Mouse (Mus musculus) CH12.LX (cell line): ENCODE data around the gene Cdk13. TPM values are rescaled to one million over a fixed set of nuclear protein-coding genes. Genes with fewer than 3 reads are reported as not detected.

ENCODE experiments used
- DNase-seq: peaks from one replicate; pipeline ENCODE4 v3.0.0-alpha.2; 2013; ENCODE audit errors: extremely low read depth
- H3K27ac ChIP-seq: 2 replicates; pipeline ENCODE4 v1.5.1; 2012; ENCODE audit warnings: low read depth, mild to moderate bottlenecking, control low read depth, moderate library complexity; ENCODE audit not compliant: insufficient read depth
- H3K27me3 ChIP-seq: replicated peaks from 2 replicates; pipeline ENCODE3; 2012; ENCODE audit warnings: inconsistent platforms
- H3K36me3 ChIP-seq, 2 experiments: replicated peaks in 1 of 2; 2 replicates each; pipeline versions ENCODE3 to v1.6.1; 2012; ENCODE audit warnings: inconsistent platforms in 1 of 2, low read length in 1 of 2, mild to moderate bottlenecking in 1 of 2, mixed read lengths in 1 of 2, moderate library complexity in 1 of 2; ENCODE audit not compliant: control insufficient read depth in 1 of 2, insufficient read depth in 1 of 2
- H3K4me1 ChIP-seq, 2 experiments: 2 replicates each; pipeline ENCODE4 v1.6.1; 2012; ENCODE audit warnings: inconsistent platforms in 1 of 2, moderate library complexity in 1 of 2; ENCODE audit not compliant: insufficient read depth in 2 of 2, control insufficient read depth in 1 of 2
- H3K4me2 ChIP-seq: 2 replicates; pipeline ENCODE4 v1.6.1; 2012; ENCODE audit warnings: low read depth, mild to moderate bottlenecking, control low read depth; ENCODE audit not compliant: poor library complexity, insufficient read depth, severe bottlenecking
- H3K4me3 ChIP-seq, 3 experiments: fragments of 150-350 bp in 1 of 3; sonication (generic) in 1 of 3; replicated peaks in 1 of 3; 2 replicates each; pipeline versions ENCODE3 to v1.5.1; 2011 to 2012; ENCODE audit warnings: low read depth in 2 of 3, low read length in 2 of 3, mild to moderate bottlenecking in 2 of 3, moderate library complexity in 2 of 3, control low read depth in 1 of 3, improper control_type of control experiment in 1 of 3, inconsistent platforms in 1 of 3, mixed read lengths in 1 of 3; ENCODE audit not compliant: poor library complexity in 1 of 3
- H3K79me2 ChIP-seq: replicated peaks from 2 replicates; pipeline ENCODE4 v1.6.1; 2012; ENCODE audit warnings: mild to moderate bottlenecking, moderate library complexity; ENCODE audit not compliant: control insufficient read depth, poor library complexity, insufficient read depth, severe bottlenecking; ENCODE audit errors: extremely low read depth
- H3K9ac ChIP-seq: 2 replicates; pipeline ENCODE4 v1.6.1; 2012; ENCODE audit warnings: low read depth, mild to moderate bottlenecking, control low read depth, moderate library complexity; ENCODE audit not compliant: insufficient read depth
- H3K9me3 ChIP-seq: replicated peaks from 2 replicates; pipeline ENCODE3; 2012; ENCODE audit warnings: low read length, inconsistent platforms, mixed read lengths
- CHD2 ChIP-seq: IDR thresholded peaks from 2 replicates; pipeline ENCODE4 v1.6.1; 2011; ENCODE audit warnings: low read length, improper control_type of control experiment
- CTCF ChIP-seq, 2 experiments: IDR thresholded peaks in 1 of 2; conservative IDR thresholded peaks in 1 of 2; 2 replicates each; pipeline ENCODE4 v1.5.1; 2011 to 2012; ENCODE audit warnings: low read depth in 2 of 2, low read length in 2 of 2, improper control_type of control experiment in 1 of 2, inconsistent platforms in 1 of 2, mild to moderate bottlenecking in 1 of 2, moderate library complexity in 1 of 2
- E2F4 ChIP-seq: IDR thresholded peaks from 2 replicates; pipeline ENCODE4 v1.6.1; 2011; ENCODE audit warnings: low read depth, low read length, improper control_type of control experiment; ENCODE audit not compliant: insufficient replicate concordance
- EP300 ChIP-seq: IDR thresholded peaks from 2 replicates; pipeline ENCODE4 v1.6.1; 2011; ENCODE audit warnings: low read length, improper control_type of control experiment
- GABPA ChIP-seq: IDR thresholded peaks from 2 replicates; pipeline ENCODE4 v1.6.1; 2012; ENCODE audit warnings: low read depth, low read length, improper control_type of control experiment, inconsistent platforms; ENCODE audit not compliant: insufficient replicate concordance
- HCFC1 ChIP-seq: IDR thresholded peaks from 2 replicates; pipeline ENCODE4 v1.6.1; 2012; ENCODE audit warnings: low read depth, mild to moderate bottlenecking, inconsistent platforms, low read length, improper control_type of control experiment
- IRF4 ChIP-seq: IDR thresholded peaks from 2 replicates; pipeline ENCODE4 v1.6.1; 2014; ENCODE audit warnings: low read depth, mild to moderate bottlenecking, inconsistent platforms, low read length, improper control_type of control experiment
- JUN ChIP-seq: IDR thresholded peaks from 2 replicates; pipeline ENCODE4 v1.6.1; 2011; ENCODE audit warnings: low read depth, mild to moderate bottlenecking, low read length, improper control_type of control experiment, moderate library complexity; ENCODE audit not compliant: insufficient read depth
- MAX ChIP-seq: IDR thresholded peaks from 2 replicates; pipeline ENCODE4 v1.6.1; 2011; ENCODE audit warnings: low read length, improper control_type of control experiment
- MAZ ChIP-seq: IDR thresholded peaks from 2 replicates; pipeline ENCODE4 v1.6.1; 2012; ENCODE audit warnings: low read depth, mild to moderate bottlenecking, inconsistent platforms, low read length, improper control_type of control experiment, moderate library complexity
- MEF2A ChIP-seq: IDR thresholded peaks from 2 replicates; pipeline ENCODE4 v1.6.1; 2014; ENCODE audit warnings: low read depth, mild to moderate bottlenecking, inconsistent platforms, low read length, improper control_type of control experiment, borderline replicate concordance
- MYC ChIP-seq: IDR thresholded peaks from 2 replicates; pipeline ENCODE4 v1.6.1; 2011; ENCODE audit warnings: low read depth, mild to moderate bottlenecking, improper control_type of control experiment, low read length
- NELFE ChIP-seq: IDR thresholded peaks from 2 replicates; pipeline ENCODE4 v1.6.1; 2011; ENCODE audit warnings: low read depth, low read length, improper control_type of control experiment
- NRF1 ChIP-seq: IDR thresholded peaks from 2 replicates; pipeline ENCODE4 v1.6.1; 2014; ENCODE audit warnings: low read depth, mild to moderate bottlenecking, inconsistent platforms, low read length, improper control_type of control experiment, moderate library complexity
- PAX5 ChIP-seq: IDR thresholded peaks from 2 replicates; pipeline ENCODE4 v1.6.1; 2012; ENCODE audit warnings: low read length, inconsistent platforms, mixed read lengths
- POLR2A ChIP-seq: IDR thresholded peaks from 2 replicates; pipeline ENCODE4 v1.6.1; 2011; ENCODE audit warnings: low read depth, mild to moderate bottlenecking, improper control_type of control experiment, low read length
- POLR2AphosphoS2 ChIP-seq: IDR thresholded peaks from 2 replicates; pipeline ENCODE4 v1.6.1; 2011; ENCODE audit warnings: low read depth, low read length, improper control_type of control experiment
- RCOR1 ChIP-seq: conservative IDR thresholded peaks from 2 replicates; pipeline ENCODE4 v1.6.1; 2012; ENCODE audit warnings: low read depth, mild to moderate bottlenecking, inconsistent platforms, low read length, improper control_type of control experiment
- SIN3A ChIP-seq: IDR thresholded peaks from 2 replicates; pipeline ENCODE4 v1.6.1; 2012; ENCODE audit warnings: low read length, improper control_type of control experiment, inconsistent platforms
- SMC3 ChIP-seq: IDR thresholded peaks from 2 replicates; pipeline ENCODE4 v1.6.1; 2011; ENCODE audit warnings: low read depth, low read length, improper control_type of control experiment
- TBP ChIP-seq: conservative IDR thresholded peaks from 2 replicates; pipeline ENCODE4 v1.6.1; 2011; ENCODE audit warnings: low read depth, low read length, improper control_type of control experiment
- UBTF ChIP-seq: IDR thresholded peaks from 2 replicates; pipeline ENCODE4 v1.6.1; 2012; ENCODE audit warnings: low read depth, mild to moderate bottlenecking, inconsistent platforms, low read length, improper control_type of control experiment, moderate library complexity
- USF1 ChIP-seq: IDR thresholded peaks from 2 replicates; pipeline ENCODE4 v1.6.1; 2014; ENCODE audit warnings: low read depth, mild to moderate bottlenecking, inconsistent platforms, low read length, improper control_type of control experiment
- USF2 ChIP-seq: conservative IDR thresholded peaks from 2 replicates; pipeline ENCODE4 v1.6.1; 2011; ENCODE audit warnings: low read depth, low read length, improper control_type of control experiment
- ZC3H11A ChIP-seq: IDR thresholded peaks from 2 replicates; pipeline ENCODE4 v1.6.1; 2012; ENCODE audit warnings: low read depth, mild to moderate bottlenecking, inconsistent platforms, low read length, improper control_type of control experiment
- ZKSCAN1 ChIP-seq: IDR thresholded peaks from 2 replicates; pipeline ENCODE4 v1.6.1; 2012; ENCODE audit warnings: low read depth, inconsistent platforms, low read length, improper control_type of control experiment, borderline replicate concordance
- ZMIZ1 ChIP-seq: IDR thresholded peaks from 2 replicates; pipeline ENCODE4 v1.6.1; 2012; ENCODE audit warnings: low read depth, mild to moderate bottlenecking, inconsistent platforms, low read length, improper control_type of control experiment
- ZNF384 ChIP-seq: IDR thresholded peaks from 2 replicates; pipeline ENCODE4 v1.6.1; 2012; ENCODE audit warnings: low read depth, low read length, improper control_type of control experiment, inconsistent platforms
- dilution Hi-C: fragments of 300-500 bp; cut with MboI; formaldehyde crosslinking; loops from 2 replicates; pipeline ENCODE4 v1.14.3; 2020; ENCODE audit warnings: low sequenced_read_pairs; ENCODE audit not compliant: extremely low pct_unique_long_range_greater_than_20kb, extremely low pct_ligation_motif_present
- in situ Hi-C: fragments of 300-500 bp; cut with MboI; formaldehyde crosslinking; loops from 3 replicates; pipeline ENCODE4 v1.14.3; 2019; ENCODE audit warnings: low sequenced_read_pairs, low pct_ligation_motif_present, low pct_unique_long_range_greater_than_20kb, mixed read lengths
- polyA plus RNA-seq: library from polyadenylated mRNA; unstranded; fragments of >175 nt; gene quantifications from 2 replicates; pipeline ENCODE4 v1.2.1, GENCODE M21; 2012; ENCODE audit warnings: low read depth; ENCODE audit not compliant: insufficient read length
- total RNA-seq, 2 experiments: library from RNA; depleted of rRNA; stranded (reverse); fragments of 300-350 nt in 1 of 2; fragments of >200 nt in 1 of 2; gene quantifications; 2 replicates each; pipeline ENCODE4 v1.2.3; 2012 to 2014

Gene Cdk13
- total and polyA plus RNA-seq, 3 experiments, result 19.8 to 27.3 (median 20.1) TPM

GRCm38 (mm10) chr13:17694414-17694813, 110.5 kb downstream of the Cdk13 start:
- H3K27me3 ChIP-seq, result no peaks in the 10 kb centered on the region
- H3K4me2 ChIP-seq, result peak overlapping the region; percentile 60; the same call in 1 of the 2 replicates
- dilution Hi-C loops, result no loop called here
- H3K9me3 ChIP-seq, result no peaks in the 10 kb centered on the region
- DNase-seq, result peak; percentile 33
- H3K4me1 ChIP-seq, result peaks cover 0 to 13% of the 10 kb centered on the region in 2 experiments; a peak in 2 of 4 replicates
- peaks cover 0 to 5% of the 10 kb centered on the region in 2 experiments for H3K36me3 ChIP-seq
- H3K79me2 ChIP-seq, result peaks cover 20% of the 10 kb centered on the region
- H3K9ac ChIP-seq, result peak overlapping the region; percentile 88
- no peak for TF ChIP-seq SIN3A
- TF ChIP-seq EP300, result no peak
- TF ChIP-seq ZKSCAN1, result no peak
- TF ChIP-seq POLR2AphosphoS2, result no peak
- no peak for TF ChIP-seq USF1
- no peak for TF ChIP-seq E2F4
- TF ChIP-seq SMC3, result no peak
- no peak for TF ChIP-seq PAX5
- TF ChIP-seq ZC3H11A, result no peak
- TF ChIP-seq JUN, result no peak
- TF ChIP-seq CTCF (conservative IDR thresholded peaks at IDR 0.05 in 1 of 2, IDR thresholded peaks at IDR 0.05 in 1 of 2; ENCODE audit: low read depth in 2 of 2, low read length in 2 of 2), result no peak
- no peak for TF ChIP-seq RCOR1
- TF ChIP-seq MEF2A, result no peak
- no peak for TF ChIP-seq IRF4
- no peak for TF ChIP-seq GABPA
- TF ChIP-seq ZMIZ1, result no peak
- TF ChIP-seq USF2, result no peak
- H3K27ac ChIP-seq, result peak overlapping the region; percentile 21; the same call in 1 of the 2 replicates
- peak overlapping the region; percentile 56 to 87 (median 75) for H3K4me3 ChIP-seq
- in situ Hi-C loops, result no loop called here

GRCm38 (mm10) chr13:17693816-17694215, 111.1 kb downstream of the Cdk13 start:
- H3K4me3 ChIP-seq, result peak overlapping the region in 2 of 3 experiments; percentile 56 to 75
- H3K9me3 ChIP-seq, result no peaks in the 10 kb centered on the region
- DNase-seq, result peak; percentile 4
- H3K4me1 ChIP-seq, result peaks cover 0 to 11% of the 10 kb centered on the region in 2 experiments; a peak in 2 of 4 replicates
- no peak overlapping the region for H3K27ac ChIP-seq
- dilution Hi-C loops, result no loop called here
- in situ Hi-C loops, result no loop called here
- peak overlapping the region; percentile 88; the same call in 1 of the 2 replicates for H3K9ac ChIP-seq
- H3K36me3 ChIP-seq, result peaks cover 0 to 3% of the 10 kb centered on the region in 2 experiments
- H3K27me3 ChIP-seq, result no peaks in the 10 kb centered on the region
- peaks cover 19% of the 10 kb centered on the region for H3K79me2 ChIP-seq
- H3K4me2 ChIP-seq, result 0 out of 2 replicates have a peak overlapping the region, but pooled peaks have one; percentile 15
- no peak for TF ChIP-seq MAZ
- no peak for TF ChIP-seq CHD2
- no peak for TF ChIP-seq MYC
- TF ChIP-seq NRF1, result no peak
- TF ChIP-seq SIN3A, result no peak
- TF ChIP-seq ZC3H11A, result no peak
- no peak for TF ChIP-seq POLR2A
- TF ChIP-seq E2F4, result no peak
- no peak for TF ChIP-seq NELFE
- TF ChIP-seq ZKSCAN1, result no peak
- no peak for TF ChIP-seq UBTF
- no peak for TF ChIP-seq ZNF384
- TF ChIP-seq TBP, result no peak
- TF ChIP-seq EP300, result no peak
- no peak for TF ChIP-seq USF2
- TF ChIP-seq HCFC1, result no peak
- TF ChIP-seq IRF4, result no peak
- no peak for TF ChIP-seq MAX
